Mouse (Mus musculus) R1 (cell line): ENCODE data around the gene Pcsk6.

Experiments
- DNase-seq: peaks from one replicate; pipeline ENCODE4 v3.0.0-alpha.2; 2018; ENCODE audit warnings: low read depth, low spot score

Pcsk6 gene

DNA sequence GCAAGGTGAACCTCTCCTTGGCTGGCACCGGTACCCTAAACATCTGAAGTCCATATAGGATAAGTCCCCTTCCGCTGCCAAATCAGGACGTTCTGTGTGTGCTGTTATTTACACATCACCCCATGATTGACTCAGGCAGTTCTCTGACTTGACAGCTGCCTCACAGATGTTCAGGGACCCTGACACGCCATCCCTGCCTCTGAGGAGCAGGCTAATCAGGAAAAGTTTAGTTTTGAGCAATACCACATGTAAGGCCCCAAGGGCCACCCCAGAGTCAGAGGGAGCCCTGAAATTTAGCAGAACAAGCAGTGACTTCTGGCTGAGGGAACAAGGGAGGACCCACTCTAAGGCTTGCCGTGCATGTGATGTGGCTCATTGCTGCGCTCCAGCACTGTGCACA is 130.8 kb downstream of the Pcsk6 start:
- no peak for DNase-seq

- DNase-seq, result no peak
Measured at GRCm38 (mm10) chr7:65993410-65993809, 131.9 kb downstream of the Pcsk6 start.

GRCm38 (mm10) chr7:66001035-66001754 is 139.7 kb downstream of the Pcsk6 start:
- DNase-seq, result no peak

- no peak for DNase-seq
Measured at GRCm38 (mm10) chr7:66001797-66002196, 140.3 kb downstream of the Pcsk6 start.

GRCm38 (mm10) chr7:66003447-66003846 is 141.9 kb downstream of the Pcsk6 start:
- no peak for DNase-seq

GRCm38 (mm10) chr7:66003865-66004638 is 142.5 kb downstream of the Pcsk6 start:
- no peak for DNase-seq

DNA sequence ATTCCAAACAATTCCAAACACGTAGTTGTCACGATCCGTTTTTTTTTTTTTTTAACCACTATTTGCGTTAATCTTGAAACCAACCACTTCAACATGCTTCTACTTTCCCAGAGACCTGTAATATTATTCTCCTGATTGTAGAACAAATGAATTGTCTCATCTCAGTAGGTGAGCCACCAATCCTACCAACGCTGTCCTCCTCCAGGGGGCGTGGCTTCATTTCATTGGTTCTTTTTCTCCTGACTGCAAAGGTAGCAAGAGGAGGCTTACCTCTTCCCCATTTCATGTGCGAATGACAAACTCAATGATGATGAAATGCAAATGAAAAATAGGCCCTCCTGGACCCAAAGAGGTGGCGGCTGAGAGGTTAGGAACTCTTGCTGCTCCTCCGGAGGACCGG is 143.5 kb downstream of the Pcsk6 start:
- DNase-seq, result peak; percentile 59

GRCm38 (mm10) chr7:66008161-66008891 is 146.8 kb downstream of the Pcsk6 start:
- no peak for DNase-seq

- no peak for DNase-seq
Measured at GRCm38 (mm10) chr7:66008892-66009273, 147.3 kb downstream of the Pcsk6 start.

- no peak for DNase-seq
Measured at GRCm38 (mm10) chr7:66010518-66010917, 149.0 kb downstream of the Pcsk6 start.

DNA sequence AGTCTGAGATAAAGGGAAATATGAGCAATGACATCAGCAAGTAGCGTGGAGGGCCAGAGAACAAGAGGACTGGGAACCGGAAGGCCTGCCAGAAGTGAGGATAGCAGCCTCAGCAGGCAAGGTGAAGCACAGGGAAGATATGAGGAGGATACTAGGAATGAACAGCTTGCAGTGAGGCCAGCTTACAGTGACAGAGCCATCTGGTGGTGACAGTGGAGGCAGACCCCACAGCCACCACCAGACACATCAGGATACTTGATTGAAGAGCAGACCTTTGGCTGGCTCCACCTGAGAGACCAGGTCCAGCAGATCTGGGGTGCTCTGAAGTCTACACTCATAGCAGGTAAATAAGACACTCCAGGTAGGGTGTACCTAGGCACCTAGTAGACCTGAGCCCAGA is 166.2 kb downstream of the Pcsk6 start:
- DNase-seq, result peak; percentile 42

DNA sequence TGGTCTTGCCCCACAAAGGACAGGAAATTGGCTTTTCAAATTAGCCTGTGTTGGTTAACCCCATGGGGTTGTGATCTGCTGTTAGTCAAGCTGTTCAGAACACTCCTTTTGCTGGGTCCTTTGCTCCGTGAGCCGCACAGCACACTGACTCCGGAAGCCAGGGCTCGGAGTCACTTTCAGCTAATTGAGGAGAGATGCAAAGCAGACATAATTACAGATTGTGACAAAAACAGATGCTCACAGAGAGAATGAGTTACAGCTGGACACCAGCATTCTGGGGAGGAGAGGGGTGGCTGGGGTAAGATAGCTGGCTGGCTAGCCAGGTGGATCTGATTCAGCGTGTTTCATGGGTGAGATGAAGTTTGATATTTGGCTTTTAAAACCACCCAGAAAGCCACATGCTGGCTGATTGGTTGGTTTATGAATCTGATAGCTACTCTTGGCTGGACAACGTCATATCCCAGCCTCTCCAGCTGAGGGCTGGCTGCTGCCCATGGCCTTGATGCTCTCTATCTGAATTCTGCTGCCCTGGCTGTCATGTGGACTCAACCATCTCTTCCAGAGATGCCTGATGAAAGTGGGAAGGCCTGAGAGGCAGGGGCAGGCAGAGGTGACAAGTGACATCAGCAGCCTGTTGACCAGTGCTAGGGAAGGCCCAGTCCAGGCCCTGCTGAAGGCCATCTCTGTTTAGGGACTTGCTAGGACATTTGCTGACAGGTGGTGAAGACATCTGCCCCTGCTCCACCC is 167.4 kb downstream of the Pcsk6 start:
- DNase-seq, result peak; percentile 50

GRCm38 (mm10) chr7:66036809-66037208 is 175.3 kb downstream of the Pcsk6 start:
- DNase-seq, result no peak

GRCm38 (mm10) chr7:66038261-66038660 is 176.7 kb downstream of the Pcsk6 start:
- no peak for DNase-seq

DNA sequence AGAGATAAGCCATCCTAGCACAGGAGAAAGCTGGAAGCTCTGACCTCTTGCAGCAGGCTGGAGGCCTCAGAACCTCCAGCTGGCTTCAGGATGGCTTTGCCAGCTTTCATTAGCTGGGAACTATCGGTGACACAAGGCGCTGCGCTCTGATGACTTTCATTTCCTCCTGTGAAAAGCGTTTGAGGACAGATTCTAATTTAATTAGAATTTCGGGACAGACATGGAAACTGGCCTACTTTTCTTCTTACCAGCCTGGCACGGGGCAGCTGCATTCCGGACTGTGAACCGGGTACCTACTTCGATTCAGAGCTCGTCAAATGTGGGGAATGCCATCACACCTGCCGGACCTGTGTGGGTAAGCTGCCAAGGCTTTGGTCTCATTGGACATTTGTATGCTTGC is 177.2 kb downstream of the Pcsk6 start:
- no peak for DNase-seq

DNA sequence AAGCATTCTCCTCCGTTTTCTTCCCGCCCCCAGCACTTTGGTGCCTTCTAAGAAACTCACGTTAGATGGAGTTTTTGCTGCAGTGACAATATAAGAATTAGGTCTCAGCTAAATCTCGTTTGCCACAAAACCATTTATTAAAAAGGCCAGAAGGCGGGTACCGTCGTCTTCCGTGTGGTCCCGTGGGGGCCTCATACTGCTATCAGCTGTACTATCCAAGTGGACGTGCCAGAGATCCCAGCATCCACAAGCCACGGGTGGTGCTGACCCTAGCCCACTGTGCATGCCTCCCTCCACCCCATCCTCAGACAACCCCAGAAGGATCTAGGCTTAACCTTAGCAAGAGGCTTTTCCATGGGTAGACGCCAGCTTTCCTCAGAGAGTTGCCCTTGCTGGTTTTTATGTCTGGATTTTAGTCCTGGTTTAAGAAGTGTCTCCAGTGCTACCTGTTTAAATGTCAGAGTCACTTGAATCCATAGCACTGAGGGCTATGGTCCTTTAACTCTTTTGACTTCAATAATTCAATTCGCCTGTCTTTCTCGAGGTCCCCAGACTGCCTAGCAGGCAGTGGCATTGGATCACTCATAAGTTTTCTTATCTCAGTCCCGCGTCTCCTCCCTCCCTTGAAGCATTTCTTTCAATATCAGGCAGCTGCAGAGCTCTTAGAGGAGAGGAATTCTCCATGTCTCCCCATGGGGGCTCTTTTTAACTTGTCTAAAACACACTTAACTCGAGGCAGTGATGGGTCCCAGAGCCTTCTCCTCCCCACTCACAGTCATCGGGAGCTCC is 178.7 kb downstream of the Pcsk6 start:
- DNase-seq, result no peak

- no peak for DNase-seq
Measured at GRCm38 (mm10) chr7:66043552-66044459, 182.3 kb downstream of the Pcsk6 start, which contains the start of gene Gm45213. Gm45213 (plus strand) TSS chr7:66043602.

DNA sequence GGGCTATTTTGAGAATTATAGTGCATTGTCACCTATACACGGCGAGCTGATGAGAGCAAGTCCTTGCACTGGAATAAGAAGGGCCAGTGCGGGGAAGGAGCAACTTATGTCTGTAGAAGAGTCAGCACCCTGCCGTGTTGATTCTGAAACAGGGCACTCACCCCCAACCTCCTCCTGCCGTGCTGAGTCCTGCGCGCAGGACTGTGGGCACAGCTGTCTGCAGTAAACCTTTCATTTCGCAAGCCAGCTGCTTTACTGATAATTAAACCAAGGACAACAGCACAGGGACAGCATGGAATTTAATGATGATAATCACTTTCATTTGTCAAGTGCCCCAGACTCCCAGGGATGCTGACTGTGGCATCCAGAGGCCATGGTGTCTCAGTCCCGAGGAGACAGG is 183.1 kb downstream of the Pcsk6 start:
- DNase-seq, result no peak
